Mouse (Mus musculus) hindbrain, embryonic 16.5 days (tissue): Measurements from ENCODE around the gene Eipr1. TPM values are rescaled to one million over a fixed set of nuclear protein-coding genes. Genes with fewer than 3 reads are reported as not detected.

Experiments used
- ATAC-seq: fragments of 200-750 bp; cut with Nextera tagmentation; 2 replicates; pipeline ENCODE4 v1.8.0; 2017; ENCODE audit warnings: moderate TSS enrichment, moderate library complexity
- H3K27ac ChIP-seq: fragments of 300-500 bp; sonication (generic); 2 replicates; pipeline ENCODE4 v1.5.1; 2014; ENCODE audit warnings: low read depth, mild to moderate bottlenecking, control low read depth, low read length, moderate library complexity
- H3K27me3 ChIP-seq: fragments of 300-500 bp; sonication (generic); replicated peaks from 2 replicates; pipeline ENCODE4 v1.6.1; 2014; ENCODE audit warnings: low read length; ENCODE audit not compliant: control insufficient read depth, insufficient read depth
- H3K36me3 ChIP-seq: fragments of 300-500 bp; sonication (generic); 2 replicates; pipeline ENCODE4 v1.6.1; 2014; ENCODE audit warnings: mild to moderate bottlenecking, low read length, moderate library complexity, mixed read lengths; ENCODE audit not compliant: control insufficient read depth, insufficient read depth
- H3K4me1 ChIP-seq: fragments of 300-500 bp; sonication (generic); 2 replicates; pipeline ENCODE4 v1.6.1; 2014; ENCODE audit warnings: low read depth, low read length; ENCODE audit not compliant: control insufficient read depth, insufficient read depth
- H3K4me2 ChIP-seq: fragments of 300-500 bp; sonication (generic); 2 replicates; pipeline ENCODE4 v1.6.1; 2014; ENCODE audit warnings: mild to moderate bottlenecking, low read length, control low read depth, moderate library complexity
- H3K4me3 ChIP-seq: fragments of 300-500 bp; sonication (generic); 2 replicates; pipeline ENCODE4 v1.5.1; 2014; ENCODE audit warnings: mild to moderate bottlenecking, low read length, control low read depth, moderate library complexity
- H3K9ac ChIP-seq: fragments of 300-500 bp; sonication (generic); 2 replicates; pipeline ENCODE4 v1.6.1; 2014; ENCODE audit warnings: low read depth, mild to moderate bottlenecking, control low read depth, low read length, moderate library complexity
- H3K9me3 ChIP-seq: fragments of 300-500 bp; sonication (generic); 2 replicates; pipeline ENCODE4 v1.6.1; 2014; ENCODE audit warnings: mild to moderate bottlenecking, low read length, moderate library complexity; ENCODE audit not compliant: control insufficient read depth
- WGBS: fragments of 180-500 bp; shearing (Covaris S2); extraction: QIAGEN DNeasy Blood & Tissue Kit; methylation state at CpG from one replicate; pipeline ENCODE4 v1.1.7; 2014; 5-methylcytosine and 5-hydroxymethylcytosine counted together
- polyA plus RNA-seq: library from polyadenylated mRNA; unstranded; fragments of >200 nt; fragmentation: Nextera tagmentation; extraction: Ambion mirVana; gene quantifications from 2 replicates; pipeline ENCODE4 v1.2.1, GENCODE M21; 2015

Gene Eipr1
- polyA plus RNA-seq, 1 experiment from 2014 or later, result 71.7 TPM

- Histone ChIP-seq H3K4me3 (no peak overlapping the region), H3K36me3 (no peaks in the 10 kb centered on the region), H3K27me3 (no peaks in the 10 kb centered on the region), H3K4me2 (no peak overlapping the region), H3K9me3 (no peaks in the 10 kb centered on the region), H3K4me1 (peaks cover 7% of the 10 kb centered on the region), H3K9ac (no peak overlapping the region), H3K27ac (no peak overlapping the region)
- 62% methylated on average over 6 of the region's 6 CpGs for WGBS
- no peak for ATAC-seq
Measured at GRCm38 (mm10) chr12:28847401-28847800, 95.8 kb downstream of the Eipr1 start.

GRCm38 (mm10) chr12:28848726-28849612 lies 97.4 kb downstream of the Eipr1 start:
- no peaks in the 10 kb centered on the region for H3K9me3 ChIP-seq
- no peak overlapping the region for H3K4me3 ChIP-seq
- H3K36me3 ChIP-seq, result no peaks in the 10 kb centered on the region
- H3K4me2 ChIP-seq, result no peak overlapping the region
- peak overlapping the region; percentile 83 for H3K27ac ChIP-seq
- peaks cover 7% of the 10 kb centered on the region for H3K4me1 ChIP-seq
- 37% methylated on average over 18 of the region's 18 CpGs for WGBS
- H3K9ac ChIP-seq, result peak overlapping the region; percentile 41; the same call in 1 of the 2 replicates
- ATAC-seq, result peak; percentile 80
- H3K27me3 ChIP-seq, result no peaks in the 10 kb centered on the region

GRCm38 (mm10) chr12:28859495-28860263 lies 108.1 kb downstream of the Eipr1 start:
- Histone ChIP-seq H3K27me3 (no peaks in the 10 kb centered on the region), H3K36me3 (no peaks in the 10 kb centered on the region), H3K27ac (peak overlapping the region; percentile 90), H3K9ac (peak overlapping the region; percentile 36; the same call in 1 of the 2 replicates), H3K4me1 (peaks cover 35% of the 10 kb centered on the region), H3K4me3 (no peak overlapping the region), H3K9me3 (no peaks in the 10 kb centered on the region), H3K4me2 (0 out of 2 replicates have a peak overlapping the region, but pooled peaks have one; percentile 5)
- ATAC-seq, result peak; percentile 88
- 19% methylated on average over 11 of the region's 11 CpGs for WGBS

GRCm38 (mm10) chr12:28860264-28860560 lies 108.6 kb downstream of the Eipr1 start:
- Histone ChIP-seq H3K36me3 (no peaks in the 10 kb centered on the region), H3K27me3 (no peaks in the 10 kb centered on the region), H3K4me2 (no peak overlapping the region), H3K9ac (peak overlapping the region; percentile 36; the same call in 1 of the 2 replicates), H3K9me3 (no peaks in the 10 kb centered on the region), H3K4me1 (peaks cover 35% of the 10 kb centered on the region), H3K27ac (peak overlapping the region; percentile 90), H3K4me3 (no peak overlapping the region)
- peak; percentile 68; the same call in 1 of the 2 replicates for ATAC-seq
- WGBS, result 8% methylated on average over 5 of the region's 5 CpGs

GRCm38 (mm10) chr12:28863260-28863659 lies 111.7 kb downstream of the Eipr1 start:
- peak overlapping the region; percentile 8; the same call in 1 of the 2 replicates for H3K9ac ChIP-seq

GRCm38 (mm10) chr12:28866121-28866520 lies 114.5 kb downstream of the Eipr1 start:
- H3K4me1 ChIP-seq, result peaks cover 24% of the 10 kb centered on the region
- no peak overlapping the region for H3K9ac ChIP-seq
- H3K27me3 ChIP-seq, result no peaks in the 10 kb centered on the region
- no peak overlapping the region for H3K4me3 ChIP-seq
- WGBS, result 63% methylated on average over 1 of the region's 1 CpGs
- 0 out of 2 replicates have a peak, but pooled peaks cover 2% of the 10 kb centered on the region for H3K36me3 ChIP-seq
- ATAC-seq, result no peak
- peak overlapping the region; percentile 40; the same call in 1 of the 2 replicates for H3K27ac ChIP-seq
- H3K9me3 ChIP-seq, result no peaks in the 10 kb centered on the region
- H3K4me2 ChIP-seq, result no peak overlapping the region

More at GRCm38 (mm10) chr12:28863260-28863659, 111.7 kb downstream of the Eipr1 start:
- peaks cover 40% of the 10 kb centered on the region for H3K4me1 ChIP-seq
- no peak overlapping the region for H3K4me2 ChIP-seq
- no peaks in the 10 kb centered on the region for H3K36me3 ChIP-seq
- H3K27ac ChIP-seq, result peak overlapping the region; percentile 78
- ATAC-seq, result no peak
- no peaks in the 10 kb centered on the region for H3K27me3 ChIP-seq
- 50% methylated on average over 12 of the region's 12 CpGs for WGBS
- H3K9me3 ChIP-seq, result no peaks in the 10 kb centered on the region
- no peak overlapping the region for H3K4me3 ChIP-seq

- H3K36me3 ChIP-seq, result 0 out of 2 replicates have a peak, but pooled peaks cover 2% of the 10 kb centered on the region
- H3K4me1 ChIP-seq, result peaks cover 16% of the 10 kb centered on the region
- H3K9ac ChIP-seq, result no peak overlapping the region
- no peak overlapping the region for H3K4me3 ChIP-seq
- no peaks in the 10 kb centered on the region for H3K27me3 ChIP-seq
- no peak for ATAC-seq
- H3K9me3 ChIP-seq, result no peaks in the 10 kb centered on the region
- no peak overlapping the region for H3K27ac ChIP-seq
- H3K4me2 ChIP-seq, result no peak overlapping the region
- 87% methylated on average over 4 of the region's 4 CpGs for whole genome bisulfite sequencing
Measured at GRCm38 (mm10) chr12:28868794-28869193, 117.2 kb downstream of the Eipr1 start.

GRCm38 (mm10) chr12:28872271-28872670 lies 120.7 kb downstream of the Eipr1 start:
- H3K4me1 ChIP-seq, result peaks cover 14% of the 10 kb centered on the region
- H3K4me3 ChIP-seq, result no peak overlapping the region
- no peak for ATAC-seq
- no peak overlapping the region for H3K9ac ChIP-seq
- no peaks in the 10 kb centered on the region for H3K9me3 ChIP-seq
- 77% methylated on average over 11 of the region's 12 CpGs for WGBS
- H3K4me2 ChIP-seq, result no peak overlapping the region
- 0 out of 2 replicates have a peak, but pooled peaks cover 2% of the 10 kb centered on the region for H3K36me3 ChIP-seq
- H3K27me3 ChIP-seq, result no peaks in the 10 kb centered on the region
- peak overlapping the region; percentile 59 for H3K27ac ChIP-seq
